Mouse (Mus musculus) stomach, postnatal 0 days (tissue): ENCODE measurements around the gene Abcc8.

ENCODE experiments used
- CTCF ChIP-seq: IDR thresholded peaks from 2 replicates; pipeline ENCODE4 v1.5.1; 2016; ENCODE audit warnings: antibody characterized with exemption, low read depth, mild to moderate bottlenecking, moderate library complexity
- EP300 ChIP-seq: optimal IDR thresholded peaks from 2 replicates; pipeline ENCODE3; 2016; ENCODE audit warnings: antibody characterized with exemption

DNA sequence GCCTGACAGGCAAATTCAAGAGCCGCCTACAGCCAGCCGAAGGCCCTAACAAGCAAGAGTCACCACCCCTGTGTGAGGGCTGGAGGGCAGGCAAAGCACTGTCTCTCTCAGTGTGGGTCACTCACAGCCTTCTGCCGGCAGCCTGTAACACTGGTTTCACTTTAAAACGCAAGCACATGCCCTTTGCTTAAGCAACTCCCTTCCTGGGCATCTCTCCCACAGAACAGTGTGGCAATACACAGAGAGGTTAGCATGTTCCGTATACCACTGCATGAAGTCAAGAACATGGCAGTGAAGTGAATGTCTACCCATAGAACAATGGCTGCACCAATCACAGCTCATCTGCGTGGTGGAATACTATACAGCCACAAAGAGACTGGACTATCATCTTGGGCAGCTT is 11.4 kb downstream of the Abcc8 start:
- TF ChIP-seq CTCF = no peak
- no peak for TF ChIP-seq EP300
